Mouse (Mus musculus) brown adipose tissue, adult 24 weeks (tissue): ENCODE measurements around the gene Gm26741. TPM values are rescaled to one million over a fixed set of nuclear protein-coding genes. Genes with fewer than 3 reads are reported as not detected.

ENCODE experiments used
- polyA plus RNA-seq: library from polyadenylated mRNA; stranded (reverse); fragments of >200 nt; gene quantifications from 2 replicates; pipeline ENCODE4 v1.2.4, GENCODE M21; 2012; ENCODE audit not compliant: missing spikeins, insufficient read depth, insufficient read length

Gm26741 gene
- polyA plus RNA-seq, 1 experiment = not detected

Other genes with a start within 250 kb of the Gm26741 start
- not detected in 2 replicates for gene Ros1, start 163.5 kb upstream of the Gm26741 start, polyA plus RNA-seq
- gene Dcbld1, start 125.1 kb upstream of the Gm26741 start, polyA plus RNA-seq = 0.99 and 1.0 TPM in 2 replicates
- gene Gopc, start 23.4 kb downstream of the Gm26741 start, polyA plus RNA-seq = 9.3 and 12.4 TPM in 2 replicates
- gene Nepn, start 30.2 kb downstream of the Gm26741 start, polyA plus RNA-seq = 1.7 and 16.4 TPM in 2 replicates
- 25.1 and 35.3 TPM in 2 replicates for gene Nus1, start 58.8 kb downstream of the Gm26741 start, polyA plus RNA-seq